In the genomic region with DNA sequence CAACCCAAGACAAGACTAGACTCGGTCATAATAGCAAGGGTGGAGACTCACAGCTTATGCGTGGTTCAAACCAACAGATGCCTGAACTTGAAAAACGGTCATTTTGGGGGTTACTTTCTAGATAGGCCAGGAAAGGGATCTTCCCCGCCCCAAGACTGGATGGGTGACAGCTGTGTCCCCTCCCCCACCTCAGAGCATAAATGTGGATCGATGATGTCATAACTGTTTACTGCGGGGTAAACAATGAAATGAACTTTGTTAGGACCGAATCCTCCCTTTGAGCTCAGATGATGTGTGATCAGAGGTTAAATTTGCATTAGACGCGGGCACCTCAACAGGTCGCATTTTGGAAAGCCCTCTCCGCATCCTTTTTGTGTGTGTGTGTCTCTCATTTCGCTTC, we compare ENCODE assay signal across 8 mouse cellular contexts. TPM values are rescaled to one million over a fixed set of nuclear protein-coding genes. Genes with fewer than 3 reads are reported as not detected.
DNase-seq lines count a peak whose midpoint lies in the region; ATAC-seq and TF ChIP-seq lines count a peak whose summit lies in the region.

No protein-coding gene starts in this region.

- H3K9me3 ChIP-seq in kidney, embryonic 14.5 days (ENCODE audit: control insufficient read depth, low read length), result no peaks in the 10 kb centered on the region
- peaks cover 8% of the 10 kb centered on the region; the same call in 1 of the 2 replicates for H3K9me3 ChIP-seq in forebrain, embryonic 10.5 days
- H3K9me3 ChIP-seq in limb, embryonic 10.5 days (replicated peaks), result no peaks in the 10 kb centered on the region
- H3K9me3 ChIP-seq in neural tube, embryonic 11.5 days (ENCODE audit: control insufficient read depth, low read length), result no peaks in the 10 kb centered on the region

- peaks cover 26% of the 10 kb centered on the region for H3K4me1 ChIP-seq in kidney, embryonic 14.5 days (ENCODE audit: control insufficient read depth, insufficient read depth, low read length)
- peaks cover 14% of the 10 kb centered on the region for H3K4me1 ChIP-seq in kidney, adult 2 months (ENCODE audit: control insufficient read depth, insufficient read depth, low read length)
- peaks cover 48% of the 10 kb centered on the region for H3K4me1 ChIP-seq in forebrain, embryonic 10.5 days
- peaks cover 46% of the 10 kb centered on the region for H3K4me1 ChIP-seq in limb, embryonic 10.5 days
- H3K4me1 ChIP-seq in neural tube, embryonic 11.5 days (ENCODE audit: control insufficient read depth, insufficient read depth, low read length), result peaks cover 12% of the 10 kb centered on the region

- no peaks in the 10 kb centered on the region for H3K27me3 ChIP-seq in kidney, embryonic 14.5 days (ENCODE audit: control insufficient read depth, insufficient read depth, low read length)
- no peaks in the 10 kb centered on the region for H3K27me3 ChIP-seq in kidney, adult 2 months (replicated peaks; ENCODE audit: control insufficient read depth, insufficient read depth, low read length)
- H3K27me3 ChIP-seq in forebrain, embryonic 10.5 days (ENCODE audit: poor library complexity, severe bottlenecking), result peaks cover 31% of the 10 kb centered on the region
- H3K27me3 ChIP-seq in limb, embryonic 10.5 days (ENCODE audit: low read depth, poor library complexity, severe bottlenecking), result peaks cover 13% of the 10 kb centered on the region; the same call in 1 of the 2 replicates
- peaks cover 6% of the 10 kb centered on the region; the same call in 1 of the 2 replicates for H3K27me3 ChIP-seq in neural tube, embryonic 11.5 days (ENCODE audit: control insufficient read depth, insufficient read depth, low read length)

- 4% methylated on average over 12 of the region's 12 CpGs for WGBS in kidney, embryonic 14.5 days
- WGBS in kidney, adult 2 months, result 25% methylated on average over 12 of the region's 12 CpGs
- 6% methylated on average over 12 of the region's 12 CpGs for WGBS in forebrain, embryonic 10.5 days
- 3% methylated on average over 12 of the region's 12 CpGs for WGBS in limb, embryonic 10.5 days
- 6% methylated on average over 12 of the region's 12 CpGs for WGBS in neural tube, embryonic 11.5 days

- peak overlapping the region; percentile 82 for H3K4me3 ChIP-seq in kidney, embryonic 14.5 days (ENCODE audit: low read length)
- H3K4me3 ChIP-seq in kidney, adult 2 months (ENCODE audit: insufficient read depth, low read depth, low read length), result no peak overlapping the region
- peak overlapping the region; percentile 93 for H3K4me3 ChIP-seq in forebrain, embryonic 10.5 days
- peak overlapping the region; percentile 98 for H3K4me3 ChIP-seq in limb, embryonic 10.5 days
- peak overlapping the region; percentile 83 for H3K4me3 ChIP-seq in neural tube, embryonic 11.5 days (ENCODE audit: low read depth, low read length)

- no peak for TF ChIP-seq POLR2A in kidney, adult 2 months (IDR thresholded peaks at IDR 0.05; ENCODE audit: low read depth, low read length)

- DNase-seq in kidney, adult 2 months, result no peak
- DNase-seq in forebrain, embryonic 10.5 days (ENCODE audit: extremely low spot score, low spot score), result peak; percentile 18
- DNase-seq in limb, embryonic 10.5 days (ENCODE audit: low spot score), result peak; percentile 44
- peak; percentile 41 for DNase-seq in neural tube, embryonic 11.5 days (ENCODE audit: low spot score)
- no peak for DNase-seq in spleen, postnatal 10 days (ENCODE audit: low spot score in 2 of 2)
- DNase-seq in frontal cortex, postnatal 25 days (ENCODE audit: low spot score in 2 of 2), result no peak
- DNase-seq in urinary bladder, adult 2 months (ENCODE audit: low spot score), result no peak

- peaks cover 1% of the 10 kb centered on the region for H3K36me3 ChIP-seq in kidney, embryonic 14.5 days (ENCODE audit: control insufficient read depth, insufficient read depth, low read length)
- no peaks in the 10 kb centered on the region for H3K36me3 ChIP-seq in kidney, adult 2 months (ENCODE audit: control insufficient read depth, insufficient read depth, low read length)
- peaks cover 11% of the 10 kb centered on the region for H3K36me3 ChIP-seq in forebrain, embryonic 10.5 days (replicated peaks)
- H3K36me3 ChIP-seq in limb, embryonic 10.5 days, result peaks cover 14% of the 10 kb centered on the region
- no peaks in the 10 kb centered on the region for H3K36me3 ChIP-seq in neural tube, embryonic 11.5 days (ENCODE audit: control insufficient read depth, insufficient read depth, low read length)

- H3K9ac ChIP-seq in kidney, embryonic 14.5 days (ENCODE audit: low read depth, low read length), result peak overlapping the region; percentile 93; the same call in 1 of the 2 replicates
- H3K9ac ChIP-seq in neural tube, embryonic 11.5 days (ENCODE audit: low read length), result peak overlapping the region; percentile 89; the same call in 1 of the 2 replicates

- no peak for ATAC-seq in kidney, embryonic 14.5 days (ENCODE audit: low FRiP score, low TSS enrichment)
- no peak for ATAC-seq in neural tube, embryonic 11.5 days (ENCODE audit: insufficient read depth, low FRiP score, low TSS enrichment)

- peak overlapping the region; percentile 69 for H3K4me2 ChIP-seq in kidney, embryonic 14.5 days (replicated peaks; ENCODE audit: low read depth, low read length)
- peak overlapping the region; percentile 73 for H3K4me2 ChIP-seq in neural tube, embryonic 11.5 days (ENCODE audit: low read depth)

- no peak for TF ChIP-seq CTCF in kidney, adult 2 months (conservative IDR thresholded peaks at IDR 0.05; ENCODE audit: insufficient read depth, insufficient read length, low read depth, low read length)

- no peak overlapping the region for H3K27ac ChIP-seq in kidney, embryonic 14.5 days (ENCODE audit: low read depth, low read length)
- H3K27ac ChIP-seq in kidney, adult 2 months (ENCODE audit: insufficient read depth, low read depth, low read length), result no peak overlapping the region
- H3K27ac ChIP-seq in forebrain, embryonic 10.5 days, result peak overlapping the region; percentile 97
- H3K27ac ChIP-seq in limb, embryonic 10.5 days, result peak overlapping the region; percentile 100; the same call in 1 of the 2 replicates
- no peak overlapping the region for H3K27ac ChIP-seq in neural tube, embryonic 11.5 days (ENCODE audit: low read depth, low read length)

RNA-seq across cellular contexts. Expression of a gene that starts 1.0 kb away (rescaled TPM):
- 10.3 and 16.6 TPM in 2 replicates for polyA plus RNA-seq in kidney, embryonic 14.5 days (2014; fragmentation: Nextera tagmentation; extraction: Ambion mirVana)
- 2.1 and 2.3 TPM in 2 replicates for polyA plus RNA-seq in kidney, adult 2 months (2012; rRNA removed)
- polyA plus RNA-seq in forebrain, embryonic 10.5 days (2016; fragmentation: Nextera tagmentation; extraction: Ambion mirVana), result 13.7 and 14.9 TPM in 2 replicates
- 17.5 and 23.0 TPM in 2 replicates for polyA plus RNA-seq in limb, embryonic 10.5 days (2016; fragmentation: Nextera tagmentation; extraction: Ambion mirVana)
- 9.8 and 10.1 TPM in 2 replicates for polyA plus RNA-seq in neural tube, embryonic 11.5 days (2014; fragmentation: Nextera tagmentation; extraction: Ambion mirVana)
- 3.2 and 4.0 TPM in 2 replicates for polyA plus RNA-seq in urinary bladder, adult 2 months (2012; rRNA removed)

Comparison
In these comparisons a context has a peak if more than half of its experiments do, and no peak if none do; other contexts are left out.
1. H3K27ac ChIP-seq: peak in forebrain, embryonic 10.5 days (single experiment) and limb, embryonic 10.5 days (single experiment); none in kidney, embryonic 14.5 days (single experiment), kidney, adult 2 months (single experiment) and neural tube, embryonic 11.5 days (single experiment).
2. DNase-seq: peak in forebrain, embryonic 10.5 days (single experiment), limb, embryonic 10.5 days (single experiment) and neural tube, embryonic 11.5 days (single experiment); none in kidney, adult 2 months (single experiment), spleen, postnatal 10 days (0 of 2), frontal cortex, postnatal 25 days (0 of 2) and urinary bladder, adult 2 months (single experiment).